Mouse (Mus musculus) intestine, postnatal 0 days (tissue): ENCODE results near the gene Pacsin1. TPM values are rescaled to one million over a fixed set of nuclear protein-coding genes. Genes with fewer than 3 reads are reported as not detected.

ENCODE experiments used
- ATAC-seq: fragments of 200-750 bp; cut with Nextera tagmentation; 2 replicates; pipeline ENCODE4 v1.8.0; 2017; ENCODE audit warnings: mild to moderate bottlenecking, moderate TSS enrichment, moderate library complexity
- H3K27ac ChIP-seq: fragments of 300-500 bp; sonication (generic); 2 replicates; pipeline ENCODE4 v1.5.1; 2014; ENCODE audit warnings: mild to moderate bottlenecking, low read depth, low read length, moderate library complexity
- H3K27me3 ChIP-seq: fragments of 300-500 bp; sonication (generic); replicated peaks from 2 replicates; pipeline ENCODE4 v1.6.1; 2014; ENCODE audit warnings: low read length, mixed read lengths; ENCODE audit not compliant: control insufficient read depth, insufficient read depth
- H3K36me3 ChIP-seq: fragments of 300-500 bp; sonication (generic); 2 replicates; pipeline ENCODE4 v1.6.1; 2014; ENCODE audit warnings: mild to moderate bottlenecking, moderate library complexity; ENCODE audit not compliant: control insufficient read depth, insufficient read depth
- H3K4me1 ChIP-seq: fragments of 300-500 bp; sonication (generic); replicated peaks from 2 replicates; pipeline ENCODE4 v1.6.1; 2014; ENCODE audit warnings: antibody characterized with exemption, low read length, mixed read lengths; ENCODE audit not compliant: control insufficient read depth, insufficient read depth
- H3K4me2 ChIP-seq: fragments of 300-500 bp; sonication (generic); replicated peaks from 2 replicates; pipeline ENCODE4 v1.6.1; 2014; ENCODE audit warnings: low read depth, mild to moderate bottlenecking, moderate library complexity
- H3K4me3 ChIP-seq: fragments of 300-500 bp; sonication (generic); 2 replicates; pipeline ENCODE4 v1.5.1; 2014; ENCODE audit warnings: low read depth, low read length
- H3K9ac ChIP-seq: fragments of 300-500 bp; sonication (generic); 2 replicates; pipeline ENCODE4 v1.6.1; 2014; ENCODE audit warnings: mild to moderate bottlenecking, low read depth, low read length
- H3K9me3 ChIP-seq: fragments of 300-500 bp; sonication (generic); 2 replicates; pipeline ENCODE4 v1.6.1; 2016; ENCODE audit warnings: mixed run types; ENCODE audit not compliant: control insufficient read depth
- CTCF ChIP-seq: sonication (generic); IDR thresholded peaks from 2 replicates; pipeline ENCODE4 v1.5.1; 2016; ENCODE audit warnings: low read depth, mild to moderate bottlenecking, control low read depth, antibody characterized with exemption, moderate library complexity
- WGBS: fragments of 180-500 bp; shearing (Covaris S2); extraction: QIAGEN DNeasy Blood & Tissue Kit; methylation state at CpG from one replicate; pipeline ENCODE4 v1.1.7; 2014; 5-methylcytosine and 5-hydroxymethylcytosine counted together
- polyA plus RNA-seq: library from polyadenylated mRNA; unstranded; fragments of >200 nt; fragmentation: Nextera tagmentation; extraction: Ambion mirVana; gene quantifications from 2 replicates; pipeline ENCODE4 v1.2.1, GENCODE M21; 2015

The Pacsin1 gene
- polyA plus RNA-seq, 1 experiment from 2014 or later: 1.4 TPM

DNA sequence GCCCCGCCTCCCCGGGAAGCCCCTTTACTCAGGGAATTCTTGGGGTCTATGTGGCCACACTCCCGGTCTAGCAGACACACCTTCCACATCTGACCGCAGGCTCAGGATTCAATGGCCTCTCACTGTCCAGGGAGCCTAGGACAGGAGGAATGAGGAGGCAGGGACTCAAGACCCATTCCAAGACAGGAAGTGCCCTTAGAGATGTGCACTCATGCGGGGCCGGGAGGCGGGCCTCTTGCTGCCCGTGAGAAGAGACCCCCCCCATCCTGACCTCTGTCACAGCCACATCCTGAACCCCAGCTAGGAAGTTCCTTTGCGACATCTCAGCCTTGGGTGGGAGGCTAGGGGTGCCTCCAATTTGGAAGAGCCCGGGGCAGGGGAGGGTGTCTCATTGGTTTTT, 69.7 kb downstream of the Pacsin1 start:
- no peak overlapping the region for H3K27ac ChIP-seq
- H3K4me1 ChIP-seq: no peaks in the 10 kb centered on the region
- no peaks in the 10 kb centered on the region for H3K9me3 ChIP-seq
- H3K36me3 ChIP-seq: no peaks in the 10 kb centered on the region
- no peak overlapping the region for H3K9ac ChIP-seq
- H3K27me3 ChIP-seq: no peaks in the 10 kb centered on the region
- TF ChIP-seq CTCF: no peak
- H3K4me2 ChIP-seq: peak overlapping the region; percentile 35; the same call in 1 of the 2 replicates
- no peak overlapping the region for H3K4me3 ChIP-seq
- no peak for ATAC-seq
- 58% methylated on average over 10 of the region's 10 CpGs for WGBS

- no peak for ATAC-seq
Observed at GRCm38 (mm10) chr17:27725412-27725811, 70.1 kb downstream of the Pacsin1 start.

GRCm38 (mm10) chr17:27726527-27726926, 71.2 kb downstream of the Pacsin1 start:
- Histone ChIP-seq H3K4me3 (no peak overlapping the region), H3K9me3 (no peaks in the 10 kb centered on the region), H3K9ac (no peak overlapping the region), H3K4me2 (peak overlapping the region; percentile 35; the same call in 1 of the 2 replicates), H3K27ac (no peak overlapping the region), H3K4me1 (no peaks in the 10 kb centered on the region), H3K27me3 (no peaks in the 10 kb centered on the region), H3K36me3 (no peaks in the 10 kb centered on the region)
- peak; percentile 40; the same call in 1 of the 2 replicates for ATAC-seq
- TF ChIP-seq CTCF: no peak
- 28% methylated on average over 7 of the region's 7 CpGs for WGBS

More at GRCm38 (mm10) chr17:27725412-27725811, 70.1 kb downstream of the Pacsin1 start:
- Histone ChIP-seq H3K9me3 (no peaks in the 10 kb centered on the region), H3K27ac (no peak overlapping the region), H3K9ac (no peak overlapping the region), H3K36me3 (no peaks in the 10 kb centered on the region), H3K27me3 (no peaks in the 10 kb centered on the region), H3K4me3 (no peak overlapping the region), H3K4me2 (peak overlapping the region; percentile 35), H3K4me1 (no peaks in the 10 kb centered on the region)
- TF ChIP-seq CTCF: no peak
- WGBS: 30% methylated on average over 10 of the region's 10 CpGs

- 56% methylated on average over 10 of the region's 10 CpGs for WGBS
- no peak within 1 kb of the TSS for H3K27ac ChIP-seq
- H3K36me3 ChIP-seq: no peaks in the 10 kb centered on the region
- 0 out of 2 replicates have a peak within 1 kb of the TSS, but pooled peaks have one; percentile 9 for H3K4me3 ChIP-seq
- no peaks in the 10 kb centered on the region for H3K9me3 ChIP-seq
- peak within 1 kb of the TSS; percentile 24; the same call in 1 of the 2 replicates for H3K4me2 ChIP-seq
- no peaks in the 10 kb centered on the region for H3K4me1 ChIP-seq
- no peaks in the 10 kb centered on the region for H3K27me3 ChIP-seq
- 0 out of 2 replicates have a peak within 1 kb of the TSS, but pooled peaks have one; percentile 7 for H3K9ac ChIP-seq
- no peak for ATAC-seq
- no peak for TF ChIP-seq CTCF
Observed at GRCm38 (mm10) chr17:27728770-27729169, 73.5 kb downstream of the Pacsin1 start, which contains the start of gene Spdef. Gene Spdef (minus strand): TSS chr17:27728955.

DNA sequence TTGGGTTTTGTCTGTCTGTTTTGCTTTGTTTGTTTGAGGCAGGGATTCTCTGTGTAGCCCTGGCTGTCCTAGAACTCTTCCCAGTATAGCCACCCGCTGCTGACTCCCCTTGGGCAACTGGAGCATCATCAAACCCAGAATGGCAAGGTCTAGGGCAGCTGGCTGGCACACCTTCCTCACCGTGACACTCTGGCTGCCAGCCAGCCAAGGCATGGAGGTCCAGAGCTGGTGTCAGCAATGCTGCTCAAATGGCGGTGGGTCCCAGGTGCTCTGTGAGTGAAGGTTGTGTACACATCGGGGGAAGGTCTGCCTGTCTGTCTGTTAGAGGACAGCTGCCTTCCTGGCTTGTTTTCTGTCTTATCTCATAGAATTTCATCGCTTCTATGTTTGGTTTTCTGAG, 76.8 kb downstream of the Pacsin1 start:
- no peaks in the 10 kb centered on the region for H3K27me3 ChIP-seq
- no peak overlapping the region for H3K9ac ChIP-seq
- no peak for TF ChIP-seq CTCF
- H3K27ac ChIP-seq: no peak overlapping the region
- 48% methylated on average over 5 of the region's 5 CpGs for WGBS
- H3K9me3 ChIP-seq: no peaks in the 10 kb centered on the region
- ATAC-seq: no peak
- no peak overlapping the region for H3K4me2 ChIP-seq
- no peaks in the 10 kb centered on the region for H3K36me3 ChIP-seq
- no peaks in the 10 kb centered on the region for H3K4me1 ChIP-seq
- H3K4me3 ChIP-seq: no peak overlapping the region

DNA sequence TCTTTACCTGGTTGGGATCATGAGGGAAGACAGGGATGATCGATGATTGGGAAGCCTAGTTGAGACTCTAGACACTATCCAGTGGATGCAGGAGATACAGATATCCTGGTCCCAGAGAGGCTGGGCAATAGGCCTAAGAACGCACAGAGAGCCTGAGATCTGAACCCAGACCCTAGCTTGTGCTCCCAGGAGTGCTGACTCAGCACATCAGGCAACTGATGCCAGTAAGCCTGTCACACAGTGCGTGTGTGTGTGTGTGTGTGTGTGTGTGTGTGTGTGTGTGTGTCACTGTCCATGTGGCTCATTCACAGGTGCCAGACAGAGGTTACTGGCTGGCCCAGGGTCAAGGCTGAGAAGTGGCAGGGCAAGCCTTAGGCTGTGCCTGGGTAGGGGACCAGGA, 77.4 kb downstream of the Pacsin1 start:
- no peak for TF ChIP-seq CTCF
- H3K4me2 ChIP-seq: no peak overlapping the region
- no peak overlapping the region for H3K27ac ChIP-seq
- no peak for ATAC-seq
- H3K9ac ChIP-seq: no peak overlapping the region
- no peaks in the 10 kb centered on the region for H3K4me1 ChIP-seq
- no peaks in the 10 kb centered on the region for H3K36me3 ChIP-seq
- H3K9me3 ChIP-seq: no peaks in the 10 kb centered on the region
- no peak overlapping the region for H3K4me3 ChIP-seq
- H3K27me3 ChIP-seq: no peaks in the 10 kb centered on the region
- 92% methylated on average over 3 of the region's 3 CpGs for WGBS
